Mouse (Mus musculus) embryonic facial prominence, embryonic 15.5 days (tissue): Measurements from ENCODE around the gene Nt5c2. TPM values are rescaled to one million over a fixed set of nuclear protein-coding genes. Genes with fewer than 3 reads are reported as not detected.

Experiments
- ATAC-seq: fragments of 200-750 bp; cut with Nextera tagmentation; 2 replicates; pipeline ENCODE4 v1.8.0; 2017; ENCODE audit warnings: low read depth, moderate TSS enrichment; ENCODE audit not compliant: insufficient number of reproducible peaks, low FRiP score, low TSS enrichment
- H3K27ac ChIP-seq: fragments of 300-500 bp; sonication (generic); replicated peaks from 2 replicates; pipeline ENCODE4 v1.5.1; 2015; ENCODE audit warnings: mild to moderate bottlenecking, inconsistent platforms
- H3K27me3 ChIP-seq: fragments of 300-500 bp; sonication (generic); 2 replicates; pipeline ENCODE4 v1.6.1; 2015; ENCODE audit warnings: inconsistent platforms
- H3K36me3 ChIP-seq: fragments of 300-500 bp; sonication (generic); 2 replicates; pipeline ENCODE4 v1.6.1; 2015; ENCODE audit warnings: mild to moderate bottlenecking, inconsistent platforms
- H3K4me1 ChIP-seq: fragments of 300-500 bp; sonication (generic); 2 replicates; pipeline ENCODE4 v1.6.1; 2015; ENCODE audit warnings: inconsistent platforms
- H3K4me2 ChIP-seq: fragments of 300-500 bp; sonication (generic); replicated peaks from 2 replicates; pipeline ENCODE4 v1.6.1; 2015; ENCODE audit warnings: mild to moderate bottlenecking, inconsistent platforms
- H3K4me3 ChIP-seq: fragments of 300-500 bp; sonication (generic); replicated peaks from 2 replicates; pipeline ENCODE4 v1.5.1; 2015; ENCODE audit warnings: mild to moderate bottlenecking, inconsistent platforms
- H3K9ac ChIP-seq: fragments of 300-500 bp; sonication (generic); 2 replicates; pipeline ENCODE4 v1.6.1; 2015; ENCODE audit warnings: inconsistent platforms
- H3K9me3 ChIP-seq: fragments of 300-500 bp; sonication (generic); replicated peaks from 2 replicates; pipeline ENCODE4 v1.6.1; 2016; ENCODE audit warnings: inconsistent platforms
- WGBS: fragments of 180-500 bp; shearing (Covaris S2); methylation state at CpG from one replicate; pipeline ENCODE4 v1.1.7; 2015; 5-methylcytosine and 5-hydroxymethylcytosine counted together
- polyA plus RNA-seq: library from polyadenylated mRNA; unstranded; fragments of >200 nt; fragmentation: Nextera tagmentation; extraction: Ambion mirVana; gene quantifications from 2 replicates; pipeline ENCODE4 v1.2.1, GENCODE M21; 2015

The Nt5c2 gene
- polyA plus RNA-seq, 1 experiment from 2014 or later, result 73.4 TPM

DNA sequence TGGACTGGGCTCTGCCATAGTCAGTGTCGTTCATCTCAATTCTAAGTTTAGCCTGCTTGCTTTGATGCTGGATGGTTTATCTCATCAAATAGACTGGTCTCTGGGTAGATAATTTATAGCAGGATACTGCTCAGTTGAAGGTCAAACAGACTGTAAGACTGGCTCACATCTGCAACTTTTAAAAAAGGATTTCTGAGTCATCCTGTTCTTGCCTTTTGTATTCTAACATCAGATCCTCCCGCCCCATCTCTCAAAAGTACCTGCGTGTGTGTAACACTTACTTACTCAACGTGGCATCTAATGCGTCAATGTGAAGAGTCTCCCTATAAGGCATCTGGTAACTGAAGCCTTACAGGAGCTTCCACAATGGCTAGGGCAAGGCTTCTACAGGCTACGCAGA is 94.4 kb downstream of the Nt5c2 start:
- Histone ChIP-seq H3K9ac (no peak overlapping the region), H3K4me3 (no peak overlapping the region), H3K36me3 (0 out of 2 replicates have a peak, but pooled peaks cover 4% of the 10 kb centered on the region), H3K4me1 (no peaks in the 10 kb centered on the region), H3K9me3 (no peaks in the 10 kb centered on the region), H3K27me3 (no peaks in the 10 kb centered on the region), H3K4me2 (no peak overlapping the region), H3K27ac (no peak overlapping the region)
- WGBS, result 85% methylated on average over 6 of the region's 6 CpGs
- ATAC-seq, result no peak

DNA sequence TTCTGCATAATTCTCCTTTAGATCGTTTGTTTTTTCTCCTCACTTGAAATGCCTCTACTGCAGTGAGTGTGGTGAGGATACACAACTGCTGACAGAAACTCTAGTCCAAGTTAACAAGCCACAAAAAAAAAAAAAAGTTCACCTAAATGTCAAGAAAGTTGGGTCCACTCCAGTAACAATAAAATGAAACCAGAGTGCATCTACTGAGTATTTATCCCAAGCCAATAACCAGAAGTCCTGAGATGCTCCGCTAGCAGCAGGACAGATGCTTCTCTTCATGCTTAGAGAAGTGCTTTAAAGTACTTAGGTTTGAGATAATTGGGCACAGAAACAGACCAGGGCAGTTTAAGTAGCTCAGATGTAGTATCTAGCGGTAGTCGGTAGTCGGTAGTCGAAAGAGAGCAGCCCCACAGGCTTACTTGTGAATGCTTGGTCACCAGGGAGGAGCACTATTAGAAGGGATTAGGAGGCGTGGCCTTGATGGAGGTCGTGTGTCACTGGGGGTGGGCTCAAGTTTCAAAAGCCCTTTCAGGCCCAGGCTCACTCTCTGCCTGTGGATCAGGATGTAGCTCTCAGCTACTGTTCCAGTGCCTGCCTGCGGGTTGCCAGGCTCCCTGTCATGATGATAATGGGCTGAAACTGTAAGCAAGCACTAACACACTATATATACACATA is 99.4 kb downstream of the Nt5c2 start:
- 60% methylated on average over 9 of the region's 9 CpGs for WGBS
- H3K4me2 ChIP-seq, result no peak overlapping the region
- H3K4me3 ChIP-seq, result no peak overlapping the region
- ATAC-seq, result no peak
- H3K9me3 ChIP-seq, result no peaks in the 10 kb centered on the region
- no peaks in the 10 kb centered on the region for H3K4me1 ChIP-seq
- no peak overlapping the region for H3K27ac ChIP-seq
- H3K9ac ChIP-seq, result no peak overlapping the region
- peaks cover 6% of the 10 kb centered on the region; the same call in 1 of the 2 replicates for H3K36me3 ChIP-seq
- no peaks in the 10 kb centered on the region for H3K27me3 ChIP-seq

DNA sequence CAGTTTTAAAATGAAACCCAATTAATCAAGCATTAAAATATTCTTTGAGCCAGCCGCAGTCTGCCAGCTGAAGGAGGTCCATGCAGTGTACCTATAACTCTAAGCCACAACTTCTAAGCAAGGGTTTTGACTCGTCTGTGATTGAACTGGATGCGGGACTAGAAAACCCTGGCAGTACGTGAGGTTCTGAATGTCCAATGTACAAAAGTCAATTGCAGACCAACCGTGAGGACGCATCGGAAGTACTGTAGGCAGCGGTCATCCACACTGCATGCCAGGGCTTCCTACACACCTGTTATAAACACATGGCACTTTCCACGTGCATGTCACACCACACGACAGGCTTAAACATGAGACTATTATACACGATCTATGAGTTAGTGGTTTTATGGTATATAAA is 101.3 kb downstream of the Nt5c2 start:
- no peak for ATAC-seq
- no peak overlapping the region for H3K4me3 ChIP-seq
- H3K27ac ChIP-seq, result no peak overlapping the region
- peaks cover 5% of the 10 kb centered on the region; the same call in 1 of the 2 replicates for H3K4me1 ChIP-seq
- H3K9me3 ChIP-seq, result no peaks in the 10 kb centered on the region
- H3K36me3 ChIP-seq, result peaks cover 5% of the 10 kb centered on the region; the same call in 1 of the 2 replicates
- no peak overlapping the region for H3K4me2 ChIP-seq
- no peak overlapping the region for H3K9ac ChIP-seq
- 89% methylated on average over 11 of the region's 11 CpGs for WGBS
- no peaks in the 10 kb centered on the region for H3K27me3 ChIP-seq

DNA sequence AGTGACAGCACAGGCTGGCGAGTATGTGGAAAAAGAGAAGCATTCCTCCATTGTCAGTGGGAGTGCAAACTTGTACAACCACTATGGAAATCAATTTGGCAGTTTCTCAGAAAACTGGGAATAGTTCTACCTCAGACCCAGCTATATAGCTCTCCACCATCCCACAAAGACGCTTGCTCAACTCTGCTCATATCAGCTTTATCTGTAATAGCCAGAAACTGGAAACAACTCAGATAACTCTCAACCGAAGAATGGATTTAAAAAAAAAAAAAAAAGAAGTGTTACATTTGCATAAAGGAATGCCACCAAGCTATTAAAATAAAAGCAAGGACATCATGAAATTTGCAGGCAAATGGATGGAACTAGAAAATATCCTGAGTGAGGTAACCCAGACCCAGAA is 103.5 kb downstream of the Nt5c2 start:
- H3K27me3 ChIP-seq, result no peaks in the 10 kb centered on the region
- no peak overlapping the region for H3K9ac ChIP-seq
- no peak overlapping the region for H3K27ac ChIP-seq
- no peak for ATAC-seq
- WGBS, result 81% methylated on average over 3 of the region's 3 CpGs
- H3K4me1 ChIP-seq, result peaks cover 5% of the 10 kb centered on the region; the same call in 1 of the 2 replicates
- no peak overlapping the region for H3K4me3 ChIP-seq
- H3K36me3 ChIP-seq, result peaks cover 5% of the 10 kb centered on the region; the same call in 1 of the 2 replicates
- H3K4me2 ChIP-seq, result no peak overlapping the region
- H3K9me3 ChIP-seq, result no peaks in the 10 kb centered on the region

DNA sequence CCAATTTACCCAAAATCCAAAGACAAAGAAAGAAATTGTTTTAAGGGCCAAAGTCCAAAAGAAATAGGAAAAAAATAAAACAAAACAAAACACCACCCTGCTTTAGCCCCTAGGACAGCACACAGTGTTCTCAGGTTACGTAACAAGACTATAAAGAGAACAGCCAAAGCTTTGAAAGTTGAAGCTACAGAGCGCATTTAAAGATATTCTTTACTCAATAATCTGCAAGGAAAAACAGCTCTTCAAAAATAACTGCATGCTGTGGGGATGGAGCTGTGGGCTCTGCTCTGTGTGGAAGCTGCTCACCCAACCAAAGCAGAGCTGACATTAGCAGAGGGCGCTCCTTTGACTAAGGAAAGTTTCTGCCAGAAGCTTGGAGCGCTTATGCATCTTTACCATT is 106.0 kb downstream of the Nt5c2 start:
- WGBS, result 45% methylated on average over 4 of the region's 4 CpGs
- peaks cover 8% of the 10 kb centered on the region; the same call in 1 of the 2 replicates for H3K36me3 ChIP-seq
- H3K9me3 ChIP-seq, result no peaks in the 10 kb centered on the region
- no peak for ATAC-seq
- H3K27me3 ChIP-seq, result no peaks in the 10 kb centered on the region
- no peak overlapping the region for H3K4me2 ChIP-seq
- H3K27ac ChIP-seq, result peak overlapping the region; percentile 49; the same call in 1 of the 2 replicates
- no peak overlapping the region for H3K4me3 ChIP-seq
- peaks cover 5% of the 10 kb centered on the region; the same call in 1 of the 2 replicates for H3K4me1 ChIP-seq
- no peak overlapping the region for H3K9ac ChIP-seq

DNA sequence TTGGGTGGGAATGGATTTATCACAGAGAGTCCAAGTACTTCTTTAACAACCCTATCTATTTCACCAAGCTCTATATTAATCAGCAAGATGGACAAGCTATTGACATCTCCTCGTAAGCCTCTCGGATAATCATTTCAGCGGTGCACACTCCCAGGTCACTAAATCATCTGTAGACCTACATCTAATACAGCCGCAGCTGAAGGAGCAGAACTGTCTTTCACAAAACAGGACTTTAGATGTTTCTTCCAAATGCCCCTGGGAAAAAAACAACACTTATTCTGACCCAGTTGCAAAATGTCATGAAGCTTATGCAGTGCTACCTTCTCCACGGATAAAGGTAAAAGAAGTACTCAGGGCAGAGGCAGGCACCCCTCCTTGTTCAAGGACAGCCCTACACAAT is 106.7 kb downstream of the Nt5c2 start:
- ATAC-seq, result no peak
- 78% methylated on average over 5 of the region's 5 CpGs for WGBS
- no peaks in the 10 kb centered on the region for H3K9me3 ChIP-seq

GRCm38 (mm10) chr19:46905971-46906370 is 109.0 kb downstream of the Nt5c2 start:
- Histone ChIP-seq H3K9me3 (no peaks in the 10 kb centered on the region), H3K27ac (no peak overlapping the region), H3K36me3 (peaks cover 7% of the 10 kb centered on the region; the same call in 1 of the 2 replicates), H3K4me2 (no peak overlapping the region), H3K27me3 (no peaks in the 10 kb centered on the region), H3K4me1 (peaks cover 5% of the 10 kb centered on the region; the same call in 1 of the 2 replicates), H3K4me3 (no peak overlapping the region), H3K9ac (no peak overlapping the region)
- 92% methylated on average over 4 of the region's 4 CpGs for WGBS
- no peak for ATAC-seq

More for the DNA sequence above, 106.7 kb downstream of the Nt5c2 start:
- Histone ChIP-seq H3K36me3 (peaks cover 12% of the 10 kb centered on the region; the same call in 1 of the 2 replicates), H3K27ac (no peak overlapping the region), H3K4me3 (no peak overlapping the region), H3K4me2 (no peak overlapping the region), H3K27me3 (no peaks in the 10 kb centered on the region), H3K4me1 (peaks cover 5% of the 10 kb centered on the region; the same call in 1 of the 2 replicates), H3K9ac (no peak overlapping the region)

DNA sequence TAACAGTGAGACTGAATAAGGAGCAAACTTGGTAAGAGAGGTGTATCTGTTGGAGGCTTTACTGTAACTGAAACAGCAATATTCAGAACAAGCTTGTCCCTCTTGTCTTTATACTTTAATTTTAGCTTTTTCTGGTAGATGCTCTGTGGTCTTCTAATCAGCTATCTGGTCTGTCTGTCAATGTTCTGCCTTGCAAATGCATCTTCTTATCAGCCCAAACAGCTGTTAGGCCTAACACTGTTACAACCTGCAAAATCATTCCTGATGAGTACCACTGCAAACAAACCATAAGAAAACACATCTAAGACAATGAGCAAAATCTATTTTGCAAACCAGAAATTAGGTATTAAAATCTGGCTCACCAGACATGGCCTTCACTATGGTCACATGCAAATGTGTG is 109.6 kb downstream of the Nt5c2 start:
- Histone ChIP-seq H3K27me3 (no peaks in the 10 kb centered on the region), H3K4me3 (no peak overlapping the region), H3K27ac (no peak overlapping the region), H3K4me1 (peaks cover 5% of the 10 kb centered on the region; the same call in 1 of the 2 replicates), H3K9ac (no peak overlapping the region), H3K36me3 (peaks cover 7% of the 10 kb centered on the region; the same call in 1 of the 2 replicates), H3K4me2 (no peak overlapping the region), H3K9me3 (no peaks in the 10 kb centered on the region)
- no peak for ATAC-seq

DNA sequence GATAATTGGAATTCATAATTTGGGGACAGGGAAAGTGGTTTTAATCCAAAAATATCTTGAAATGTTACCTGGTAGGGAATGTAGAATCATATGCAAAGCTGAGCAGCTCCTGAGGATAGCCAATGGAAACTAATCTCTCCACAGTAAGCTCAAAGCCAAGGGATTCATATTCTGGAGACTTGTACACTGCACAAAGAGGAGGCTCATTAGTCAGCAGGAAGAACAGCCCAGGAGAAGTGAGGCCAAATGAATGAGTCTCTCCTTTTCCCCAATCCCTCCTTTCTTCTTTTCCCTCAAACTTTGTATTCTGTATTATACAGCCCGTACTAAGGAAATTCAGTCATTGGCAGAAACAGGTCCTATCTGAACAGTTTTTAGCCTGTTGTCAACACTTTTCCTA is 110.0 kb downstream of the Nt5c2 start:
- 88% methylated on average over 1 of the region's 1 CpGs for WGBS
- ATAC-seq, result no peak
- Histone ChIP-seq H3K4me3 (no peak overlapping the region), H3K9me3 (no peaks in the 10 kb centered on the region), H3K4me2 (no peak overlapping the region), H3K36me3 (peaks cover 7% of the 10 kb centered on the region; the same call in 1 of the 2 replicates), H3K9ac (no peak overlapping the region), H3K27ac (no peak overlapping the region), H3K27me3 (no peaks in the 10 kb centered on the region), H3K4me1 (peaks cover 5% of the 10 kb centered on the region; the same call in 1 of the 2 replicates)

GRCm38 (mm10) chr19:46903379-46903778 is 111.6 kb downstream of the Nt5c2 start:
- Histone ChIP-seq H3K9me3 (no peaks in the 10 kb centered on the region), H3K4me2 (no peak overlapping the region), H3K27me3 (no peaks in the 10 kb centered on the region), H3K4me3 (no peak overlapping the region), H3K9ac (no peak overlapping the region), H3K4me1 (no peaks in the 10 kb centered on the region), H3K36me3 (peaks cover 10% of the 10 kb centered on the region; the same call in 1 of the 2 replicates), H3K27ac (no peak overlapping the region)
- WGBS, result 89% methylated on average over 5 of the region's 5 CpGs
- no peak for ATAC-seq

DNA sequence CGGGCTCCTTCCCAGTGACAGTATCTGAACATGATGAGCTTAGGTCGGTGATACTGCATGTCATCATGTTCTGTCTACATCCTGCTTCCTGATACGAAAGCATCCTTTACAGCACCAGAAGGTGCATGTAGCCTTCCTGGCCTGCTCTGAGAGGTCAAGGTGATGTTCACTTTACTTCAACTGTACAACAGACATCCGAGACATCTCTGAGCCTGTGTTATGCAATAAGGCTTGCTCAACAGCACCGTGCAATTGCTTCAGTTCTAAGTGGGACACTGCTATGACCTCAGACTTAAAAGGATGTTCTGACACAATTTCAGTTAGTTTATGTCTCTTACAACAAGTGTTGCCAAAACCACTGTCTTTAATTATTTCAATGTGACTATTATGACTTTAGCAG is 113.6 kb downstream of the Nt5c2 start:
- no peak for ATAC-seq
- no peak overlapping the region for H3K4me2 ChIP-seq
- no peaks in the 10 kb centered on the region for H3K9me3 ChIP-seq
- no peaks in the 10 kb centered on the region for H3K27me3 ChIP-seq
- H3K4me1 ChIP-seq, result no peaks in the 10 kb centered on the region
- H3K36me3 ChIP-seq, result peaks cover 23% of the 10 kb centered on the region
- WGBS, result 74% methylated on average over 5 of the region's 5 CpGs
- H3K27ac ChIP-seq, result no peak overlapping the region
- no peak overlapping the region for H3K4me3 ChIP-seq
- no peak overlapping the region for H3K9ac ChIP-seq

- H3K4me3 ChIP-seq, result no peak overlapping the region
- no peak overlapping the region for H3K9ac ChIP-seq
- no peak for ATAC-seq
- H3K36me3 ChIP-seq, result peaks cover 23% of the 10 kb centered on the region
- no peaks in the 10 kb centered on the region for H3K27me3 ChIP-seq
- no peaks in the 10 kb centered on the region for H3K9me3 ChIP-seq
- H3K4me2 ChIP-seq, result no peak overlapping the region
- WGBS, result 94% methylated on average over 6 of the region's 6 CpGs
- no peak overlapping the region for H3K27ac ChIP-seq
- no peaks in the 10 kb centered on the region for H3K4me1 ChIP-seq
Observed at GRCm38 (mm10) chr19:46900786-46901185, 114.2 kb downstream of the Nt5c2 start.
